Mouse (Mus musculus) thymus, postnatal 4 days (tissue): Measurements from ENCODE around the gene Cx3cl1.

Source experiments
- DNase-seq: peaks from one replicate; pipeline ENCODE4 v3.0.0; 2021

Cx3cl1 gene

DNA sequence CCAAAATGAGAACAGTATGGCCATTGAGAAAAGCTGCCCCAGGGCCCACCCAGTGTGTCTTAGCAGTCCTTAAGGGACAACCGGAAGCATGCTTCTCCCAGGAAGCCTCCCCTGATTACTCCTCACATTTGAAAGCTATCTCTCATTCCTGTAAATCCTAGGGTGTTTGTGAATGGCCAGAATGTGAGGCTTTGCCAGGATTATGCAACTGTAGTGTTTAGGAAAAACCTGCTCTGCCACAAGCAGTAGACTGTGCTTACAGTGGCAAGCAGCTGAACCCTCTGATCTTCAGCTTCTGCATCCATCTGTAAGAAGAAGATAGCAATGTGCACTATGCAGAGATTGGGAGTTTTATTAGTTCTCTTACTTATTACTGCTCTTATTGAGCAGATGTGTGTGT lies 2.8 kb downstream of the Cx3cl1 start:
- DNase-seq = no peak

DNA sequence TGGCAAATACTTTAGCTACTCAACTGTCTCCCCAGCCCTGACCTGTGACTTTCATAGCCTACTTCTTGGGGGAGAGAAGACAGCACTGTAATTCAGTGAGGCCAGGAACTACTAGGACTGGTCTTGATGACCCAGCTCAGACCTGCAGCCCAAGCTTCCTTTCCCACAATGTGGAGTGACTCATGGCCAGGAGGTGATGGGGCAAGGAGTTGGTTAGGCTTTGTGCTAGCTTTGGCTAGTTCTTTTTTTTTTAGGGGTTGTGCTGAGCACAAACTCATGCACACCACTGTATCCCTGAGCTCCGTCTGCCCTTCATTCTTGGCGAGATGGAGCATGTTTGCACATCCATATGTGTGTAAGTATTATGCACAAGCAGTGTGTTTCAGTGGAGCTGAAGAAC lies 4.5 kb downstream of the Cx3cl1 start:
- no peak for DNase-seq

DNA sequence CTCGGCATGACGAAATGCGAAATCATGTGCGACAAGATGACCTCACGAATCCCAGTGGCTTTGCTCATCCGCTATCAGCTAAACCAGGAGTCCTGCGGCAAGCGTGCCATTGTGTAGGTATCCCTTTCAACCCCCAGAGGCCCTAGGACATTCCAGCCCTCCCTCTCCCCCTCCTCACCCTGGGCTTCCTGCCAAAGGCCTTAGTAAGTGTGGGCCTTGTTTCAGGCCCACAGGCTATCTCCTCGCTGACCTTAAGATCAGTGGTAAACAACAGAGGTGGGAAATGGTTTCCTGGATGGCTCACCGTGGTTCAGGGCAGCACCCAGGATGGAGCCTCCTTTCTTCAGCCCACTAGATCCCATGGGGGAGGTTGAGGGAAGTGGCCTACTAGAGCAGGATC lies 6.2 kb downstream of the Cx3cl1 start:
- DNase-seq = no peak

DNA sequence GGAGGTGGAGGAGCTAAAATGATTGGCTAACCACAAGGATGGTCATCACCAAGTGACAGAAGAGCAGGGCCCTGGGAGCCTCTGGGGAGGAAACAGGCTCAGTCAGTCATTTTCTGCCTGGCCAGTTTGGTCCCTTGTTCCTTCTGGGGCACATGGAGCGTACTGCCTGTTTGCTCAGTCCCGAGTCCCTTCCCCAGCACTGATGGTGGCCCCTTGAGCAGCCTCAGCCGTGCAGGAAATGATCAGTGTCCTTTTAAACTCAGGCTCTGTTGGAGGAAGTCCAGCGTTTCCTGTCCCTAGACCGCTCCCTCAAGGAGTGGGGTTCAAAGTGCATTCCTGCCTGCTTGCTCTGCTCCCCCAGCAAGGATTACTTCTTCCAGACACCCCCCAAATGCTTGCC lies 6.7 kb downstream of the Cx3cl1 start:
- DNase-seq = no peak

DNA sequence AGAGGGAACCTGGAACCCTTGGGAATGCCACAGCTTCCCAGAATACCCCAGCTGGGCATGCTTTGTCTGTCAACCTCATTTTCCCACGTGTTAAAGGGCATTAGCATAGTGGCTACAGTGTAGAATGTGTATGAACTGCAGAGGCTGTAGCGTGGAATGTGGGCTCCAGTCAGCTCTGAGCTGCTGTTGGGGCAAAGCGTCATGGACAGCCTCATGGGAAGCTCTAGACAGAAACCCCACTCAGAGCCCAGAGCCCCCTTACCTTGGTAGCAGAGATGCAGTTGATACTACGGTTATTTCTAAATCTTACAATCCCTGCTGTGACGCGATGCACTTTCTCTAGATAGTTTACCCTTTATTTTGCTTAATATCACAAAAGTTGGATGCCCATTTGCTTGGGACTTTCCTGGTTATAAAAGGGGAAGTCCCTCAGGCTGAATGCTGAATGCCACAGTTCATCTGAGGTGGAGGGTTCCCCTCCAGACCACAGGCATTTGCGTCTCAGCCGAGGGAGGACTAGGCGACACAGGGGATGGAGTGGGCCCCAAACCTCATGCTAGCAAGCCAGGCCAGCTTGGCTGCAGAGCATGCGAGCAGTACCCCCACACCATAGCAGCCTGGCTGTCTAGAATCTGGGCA lies 7.2 kb downstream of the Cx3cl1 start:
- DNase-seq = no peak

DNA sequence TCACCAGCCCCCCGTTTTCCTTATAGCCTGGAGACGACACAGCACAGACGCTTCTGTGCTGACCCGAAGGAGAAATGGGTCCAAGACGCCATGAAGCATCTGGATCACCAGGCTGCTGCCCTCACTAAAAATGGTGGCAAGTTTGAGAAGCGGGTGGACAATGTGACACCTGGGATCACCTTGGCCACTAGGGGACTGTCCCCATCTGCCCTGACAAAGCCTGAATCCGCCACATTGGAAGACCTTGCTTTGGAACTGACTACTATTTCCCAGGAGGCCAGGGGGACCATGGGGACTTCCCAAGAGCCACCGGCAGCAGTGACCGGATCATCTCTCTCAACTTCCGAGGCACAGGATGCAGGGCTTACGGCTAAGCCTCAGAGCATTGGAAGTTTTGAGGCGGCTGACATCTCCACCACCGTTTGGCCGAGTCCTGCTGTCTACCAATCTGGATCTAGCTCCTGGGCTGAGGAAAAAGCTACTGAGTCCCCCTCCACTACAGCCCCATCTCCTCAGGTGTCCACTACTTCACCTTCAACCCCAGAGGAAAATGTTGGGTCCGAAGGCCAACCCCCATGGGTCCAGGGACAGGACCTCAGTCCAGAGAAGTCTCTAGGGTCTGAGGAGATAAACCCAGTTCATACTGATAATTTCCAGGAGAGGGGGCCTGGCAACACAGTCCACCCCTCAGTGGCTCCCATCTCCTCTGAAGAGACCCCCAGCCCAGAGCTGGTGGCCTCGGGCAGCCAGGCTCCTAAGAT lies 7.9 kb downstream of the Cx3cl1 start:
- DNase-seq = no peak

DNA sequence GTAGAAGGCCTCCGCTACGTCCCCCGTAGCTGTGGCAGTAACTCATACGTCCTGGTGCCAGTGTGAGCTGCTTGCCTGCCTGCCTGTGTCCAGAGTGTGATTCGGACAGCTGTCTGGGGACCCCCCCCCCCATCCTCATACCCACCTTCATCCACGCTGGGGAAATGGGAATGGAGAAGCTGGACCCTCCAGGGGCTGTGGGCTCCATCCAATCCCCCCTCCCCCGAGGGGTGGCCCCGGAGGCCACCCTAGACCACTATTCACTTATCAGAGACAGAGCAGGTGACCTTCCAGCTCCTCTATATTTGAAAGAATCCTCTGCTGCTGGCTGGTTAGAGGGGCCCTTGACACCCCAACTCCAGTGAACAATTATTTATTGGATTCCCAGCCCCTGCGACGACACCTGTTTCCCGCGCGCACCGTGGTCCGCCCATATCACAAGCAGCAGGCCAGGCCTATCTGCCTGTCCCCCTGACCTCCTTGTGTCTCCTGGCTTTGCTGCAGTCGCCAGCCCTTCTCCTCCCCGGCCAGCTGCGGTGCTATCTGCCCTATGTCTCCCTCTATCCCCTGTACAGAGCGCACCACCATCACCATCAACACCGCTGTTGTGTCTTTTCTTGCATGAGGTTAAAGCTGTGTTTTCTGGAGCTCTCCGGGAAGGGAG lies 8.8 kb downstream of the Cx3cl1 start:
- no peak for DNase-seq

DNA sequence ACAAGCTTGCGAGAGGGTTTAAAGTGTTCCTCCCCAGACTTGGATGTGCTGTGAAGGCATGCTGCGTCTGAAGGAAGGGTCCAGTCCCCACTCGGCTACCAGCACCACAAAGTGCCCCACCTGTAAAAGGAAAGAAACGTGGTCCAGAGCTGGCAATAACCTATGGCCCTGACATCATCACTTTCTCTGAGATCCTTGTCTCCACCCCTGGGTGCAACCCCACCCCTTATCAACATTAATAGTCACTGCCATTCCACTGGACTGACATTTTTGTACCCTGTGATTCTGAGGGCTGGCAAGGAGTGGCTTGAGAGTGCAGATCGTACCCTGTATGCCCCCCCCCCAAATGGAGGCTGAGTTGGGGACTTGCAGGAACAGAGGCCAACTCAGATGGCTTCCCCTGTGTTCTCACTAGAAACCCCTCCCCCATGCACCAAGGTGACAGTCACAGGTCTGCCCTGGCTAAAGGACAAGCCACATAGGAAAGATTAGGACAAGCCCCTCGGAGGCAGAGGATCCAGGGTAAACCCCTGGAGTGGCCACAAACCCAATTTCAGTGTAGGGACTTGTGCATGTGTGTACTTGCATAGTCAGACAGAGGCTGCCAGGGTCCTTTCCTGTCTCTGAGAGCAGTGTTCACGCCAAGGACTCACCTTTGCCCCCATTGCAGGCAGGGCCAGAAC lies 9.5 kb downstream of the Cx3cl1 start:
- no peak for DNase-seq

DNA sequence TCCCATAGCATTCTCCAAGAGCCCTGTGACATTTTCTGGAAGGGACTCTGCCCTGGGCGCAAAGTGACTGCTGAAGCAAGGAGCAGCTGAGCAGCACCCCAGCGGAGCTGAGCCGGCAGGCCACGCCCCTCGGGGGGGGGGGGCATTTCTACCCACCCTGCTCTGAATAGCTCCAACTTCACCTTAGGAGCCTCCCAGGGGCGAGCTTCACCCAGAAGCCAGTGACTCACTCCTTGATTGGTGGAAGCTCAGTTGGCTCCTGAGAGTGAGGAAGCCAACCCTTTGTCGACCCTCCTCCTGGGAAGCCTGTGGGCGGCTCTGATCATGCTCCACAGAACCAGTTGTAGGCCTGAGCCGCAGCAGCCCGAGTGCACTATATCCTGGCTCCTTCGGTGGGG lies 10.0 kb downstream of the Cx3cl1 start:
- no peak for DNase-seq

DNA sequence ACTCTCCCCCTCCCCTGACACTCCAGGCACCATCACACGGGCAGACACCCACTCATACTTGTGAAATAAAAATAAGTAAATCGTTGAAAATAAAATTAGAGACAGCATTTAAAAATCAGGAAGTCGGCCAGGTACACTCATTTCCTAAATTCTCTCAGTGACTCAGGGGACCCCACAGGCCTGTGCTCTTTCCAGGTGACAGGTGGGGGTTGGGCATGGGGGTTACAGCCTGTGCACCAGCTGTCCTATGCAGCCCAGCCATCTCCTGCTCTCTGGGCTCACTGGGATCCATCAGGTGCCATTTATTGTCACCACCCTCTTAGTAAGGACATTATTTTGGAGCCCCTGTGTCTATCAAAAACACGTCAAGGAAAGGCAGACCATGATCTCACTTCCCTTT lies 12.1 kb downstream of the Cx3cl1 start:
- no peak for DNase-seq

DNA sequence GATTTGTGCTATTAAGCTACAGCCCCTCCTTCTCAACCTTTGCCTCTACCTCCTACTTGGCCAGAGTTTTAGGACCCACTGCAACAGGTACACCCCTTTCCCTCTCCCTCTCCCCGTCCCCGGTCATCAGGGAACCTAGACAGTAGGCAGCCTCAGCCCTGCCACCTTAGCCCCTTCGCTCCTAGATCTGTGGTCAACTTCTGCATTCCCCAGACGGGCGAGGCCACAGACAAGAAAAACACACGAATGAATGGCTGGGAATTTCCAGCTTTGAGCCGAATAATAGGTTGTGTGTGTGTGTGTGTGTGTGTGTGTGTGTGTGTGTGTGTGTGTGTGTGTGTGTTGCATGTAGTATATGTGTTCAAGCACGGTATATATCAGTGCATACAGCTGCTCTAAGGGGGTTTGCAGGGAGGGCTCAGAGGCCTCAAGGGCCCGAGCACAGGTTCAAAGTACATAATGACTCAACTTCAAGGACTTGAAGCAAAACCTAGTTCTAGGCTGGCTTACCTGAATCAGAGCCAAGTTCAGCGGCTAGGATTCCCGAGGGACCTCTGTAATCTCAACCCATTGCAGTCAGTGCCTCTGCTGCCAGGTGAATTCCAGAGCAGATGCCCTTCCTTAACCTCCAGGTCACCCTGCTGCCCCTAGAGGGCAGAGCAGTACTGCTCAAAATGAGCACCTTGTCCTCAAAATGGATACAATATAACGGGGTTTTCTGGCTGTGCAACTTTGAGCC lies 13.6 kb downstream of the Cx3cl1 start:
- peak; percentile 67 for DNase-seq

DNA sequence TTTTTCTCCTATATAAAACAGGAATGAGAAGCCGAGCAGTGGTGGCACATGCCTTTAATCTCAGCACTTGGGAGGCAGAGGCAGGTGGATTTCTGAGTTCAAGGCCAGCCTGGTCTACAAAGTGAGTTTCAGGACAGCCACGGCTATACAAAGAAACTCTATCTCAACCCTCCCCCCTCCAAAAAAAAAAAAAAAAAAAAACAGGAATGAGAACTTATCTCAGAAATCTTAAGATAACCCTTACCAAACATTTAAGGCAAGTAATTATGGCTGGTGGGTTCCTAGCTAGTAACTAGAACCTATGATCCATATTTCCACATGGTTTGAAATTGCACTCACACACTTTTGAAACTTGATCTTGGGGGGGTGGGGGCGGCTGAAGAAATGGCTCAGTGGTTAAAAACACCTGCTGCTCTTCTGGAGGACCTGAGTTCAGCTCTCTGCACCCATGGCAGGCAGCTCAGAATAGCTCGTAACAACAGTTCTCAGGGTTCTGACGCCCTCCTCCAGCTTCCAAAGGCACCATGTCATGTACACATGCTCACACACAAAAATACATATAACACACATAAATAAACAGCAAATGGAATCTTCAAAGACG lies 14.3 kb downstream of the Cx3cl1 start:
- DNase-seq = no peak

DNA sequence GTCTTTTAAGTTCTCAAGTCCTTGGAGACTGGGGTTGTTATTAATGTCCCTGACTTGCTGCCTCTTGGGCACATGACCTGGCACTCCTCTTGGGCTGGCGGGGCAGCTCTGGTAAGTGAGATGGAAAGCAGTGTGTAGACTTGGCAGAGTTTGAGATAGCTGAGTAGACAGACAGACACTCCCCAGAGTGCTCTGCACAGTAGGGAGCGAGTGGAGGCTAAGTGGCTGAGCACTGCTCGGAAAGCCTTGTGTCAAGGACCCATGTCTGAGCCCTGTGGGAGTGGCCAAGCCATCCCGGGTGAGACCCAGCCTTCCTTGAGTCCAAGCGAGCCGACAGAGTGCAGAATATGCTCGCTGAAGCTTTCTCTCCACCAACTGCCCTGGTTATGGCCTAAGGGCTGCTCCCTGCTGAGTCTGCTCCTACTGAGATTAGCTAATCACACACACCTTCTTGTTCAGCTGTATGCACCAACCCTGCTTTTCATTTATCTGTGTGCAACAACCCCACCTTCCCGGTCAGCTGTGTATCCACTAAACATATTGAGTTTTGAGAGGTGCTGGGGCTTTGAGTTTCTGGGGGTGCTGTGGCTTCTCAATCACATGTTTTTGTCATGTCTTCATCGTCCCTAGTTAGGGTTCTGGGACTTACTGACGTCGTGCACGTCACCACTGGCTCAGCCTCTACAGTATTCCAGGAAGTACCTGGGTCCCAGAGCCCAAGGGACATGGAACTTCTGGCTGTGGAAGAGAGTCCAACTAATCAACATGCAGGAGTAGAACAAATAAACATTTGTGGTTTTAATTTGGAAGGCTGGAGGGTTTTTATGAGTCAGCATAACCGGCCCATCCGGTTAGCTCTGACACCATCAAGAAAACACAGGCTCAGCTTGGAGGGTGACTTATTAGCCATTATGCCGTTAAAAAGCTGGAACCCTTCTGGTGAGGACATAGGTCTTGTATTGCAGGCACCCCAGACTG lies 16.0 kb downstream of the Cx3cl1 start:
- no peak for DNase-seq

DNA sequence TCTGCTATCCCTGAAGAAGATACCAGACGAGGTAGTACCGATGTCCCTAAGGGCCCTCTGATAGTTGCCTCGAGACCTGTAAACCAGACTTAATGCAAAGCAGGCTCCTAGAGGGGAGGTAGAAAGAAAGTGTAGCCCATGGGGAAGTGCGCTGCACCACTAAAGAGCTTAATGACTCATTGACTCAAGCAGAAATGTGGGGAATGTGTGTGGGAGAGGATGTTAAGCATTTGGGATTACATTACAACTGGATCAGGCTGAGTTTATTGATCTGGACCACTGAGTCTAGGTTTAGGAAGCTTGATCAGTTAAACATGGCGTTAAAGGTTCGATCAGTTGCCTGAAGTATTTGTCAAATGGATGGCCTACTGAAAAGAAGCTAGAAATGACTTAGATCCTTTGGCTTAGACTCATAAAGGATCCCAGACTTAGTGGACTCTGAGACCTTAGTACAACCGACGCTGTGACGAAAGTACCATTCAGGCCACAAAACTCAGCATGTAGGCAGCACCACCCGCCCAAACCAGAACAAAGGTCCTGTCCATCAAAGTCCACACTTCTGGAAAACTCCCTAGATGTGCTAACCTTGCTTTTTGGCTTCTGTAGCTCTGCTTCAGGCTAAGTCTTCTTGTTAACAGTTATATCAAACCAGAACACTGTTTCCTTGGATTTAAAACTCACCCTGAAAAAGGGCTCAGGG lies 17.6 kb downstream of the Cx3cl1 start:
- DNase-seq = no peak

DNA sequence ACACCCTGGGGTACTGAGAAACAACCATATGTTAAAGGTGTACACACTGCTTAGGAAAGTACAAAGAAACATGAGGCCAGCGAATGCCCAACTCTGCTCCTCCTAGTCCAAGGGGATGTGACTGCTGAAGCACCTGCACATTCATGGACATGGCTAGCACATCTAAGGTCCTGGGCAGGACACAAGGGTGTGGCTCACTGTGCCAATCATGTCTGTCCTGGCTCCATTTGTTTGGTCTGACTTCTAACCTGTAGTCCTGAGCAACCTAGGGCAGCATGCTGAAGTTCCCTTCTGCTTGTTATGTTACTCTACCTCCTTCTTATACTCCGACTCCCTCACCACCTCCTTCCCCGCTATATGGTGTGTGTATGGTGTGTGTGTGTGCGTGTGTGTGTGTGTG lies 22.6 kb downstream of the Cx3cl1 start:
- no peak for DNase-seq

DNA sequence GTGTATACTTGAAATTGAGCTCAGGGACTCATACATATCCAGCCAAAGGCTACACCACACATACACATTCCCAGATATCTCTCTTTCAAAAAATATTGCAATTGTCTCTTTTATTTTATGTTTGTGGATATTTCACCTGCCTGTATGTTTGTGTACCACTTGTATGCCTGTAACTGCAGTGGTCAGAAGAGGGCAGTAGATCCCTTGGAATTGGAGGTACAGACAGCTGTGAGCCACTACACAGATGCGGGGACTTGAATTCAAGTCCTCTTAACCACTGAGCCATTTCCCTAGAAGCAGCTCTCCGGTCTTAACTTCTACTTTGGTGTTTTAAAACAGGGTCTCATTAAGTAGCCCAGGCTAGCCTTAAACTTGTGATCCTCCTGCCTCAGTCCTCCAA lies 23.0 kb downstream of the Cx3cl1 start:
- DNase-seq = no peak

DNA sequence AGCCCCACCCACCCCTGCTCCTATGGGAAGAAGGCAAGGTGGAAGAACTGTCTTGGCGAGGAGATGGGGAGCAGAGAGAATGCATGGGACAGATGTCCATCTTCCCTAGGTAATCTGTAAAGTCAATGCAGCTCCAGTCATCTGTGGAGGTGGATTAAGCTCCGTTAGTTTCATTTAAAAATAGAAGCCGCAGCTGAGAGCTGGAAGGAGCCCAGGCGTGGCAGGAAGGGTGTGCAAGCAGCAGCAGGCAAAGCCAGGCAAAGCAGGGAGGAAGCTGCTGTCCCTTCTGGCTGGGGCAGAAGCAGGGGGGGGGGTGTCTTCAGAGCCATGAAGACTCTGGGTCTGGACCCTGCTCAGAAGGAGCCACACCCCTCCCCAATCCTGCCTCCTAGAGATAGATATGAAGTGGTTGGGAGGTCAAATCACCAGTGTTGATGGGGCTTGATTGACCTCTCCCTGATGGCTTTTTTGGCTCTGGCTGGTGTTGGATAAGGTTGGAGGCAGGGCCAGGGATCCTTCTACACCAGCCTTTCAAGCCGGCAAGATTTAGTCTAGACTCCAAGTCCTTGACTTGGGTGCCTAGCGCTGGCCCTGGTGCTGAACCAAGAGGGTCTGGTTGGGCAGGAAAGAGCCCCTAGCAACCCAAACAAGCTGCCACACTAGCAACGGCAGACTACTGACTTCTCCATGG lies 28.6 kb downstream of the Cx3cl1 start:
- peak; percentile 66 for DNase-seq

DNA sequence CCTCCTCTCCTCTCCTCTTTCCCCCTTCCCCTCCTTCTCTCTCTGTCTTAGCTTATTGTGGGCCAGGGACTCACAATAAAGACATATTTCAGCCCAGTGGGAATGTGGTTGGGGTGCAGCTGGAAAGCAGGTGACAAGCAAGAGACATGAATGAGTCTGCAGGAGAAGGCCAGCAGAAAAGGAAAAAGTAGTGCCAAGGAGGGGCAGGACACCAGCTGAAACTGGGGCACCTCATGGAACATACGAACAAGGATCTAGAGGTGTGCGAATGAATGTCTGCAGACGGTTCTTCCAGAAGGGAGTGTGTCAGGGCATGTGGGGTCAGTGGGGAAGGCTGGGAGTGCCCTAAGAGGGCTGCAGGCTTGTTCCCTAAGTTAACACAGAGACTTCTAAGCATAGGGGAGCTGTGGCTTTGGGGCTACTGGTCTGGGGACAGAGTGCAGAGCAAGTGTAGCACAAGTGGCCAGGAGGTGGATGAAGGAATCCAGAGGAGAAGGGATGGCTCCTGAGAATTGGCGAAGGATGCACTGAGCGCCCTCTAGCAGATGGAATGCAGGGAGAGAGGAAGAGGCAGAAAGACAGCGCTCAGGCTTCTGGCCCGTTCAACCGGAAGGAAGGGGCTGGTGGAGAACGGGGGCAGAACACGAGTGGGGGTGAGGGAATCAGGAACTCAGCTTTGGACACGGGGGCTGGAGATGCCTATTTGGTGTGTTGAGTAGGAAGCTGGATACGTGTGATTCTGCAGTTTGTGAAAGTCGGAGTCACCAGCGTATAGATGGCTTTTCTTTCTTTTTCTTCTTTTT lies 29.7 kb downstream of the Cx3cl1 start:
- DNase-seq = no peak

DNA sequence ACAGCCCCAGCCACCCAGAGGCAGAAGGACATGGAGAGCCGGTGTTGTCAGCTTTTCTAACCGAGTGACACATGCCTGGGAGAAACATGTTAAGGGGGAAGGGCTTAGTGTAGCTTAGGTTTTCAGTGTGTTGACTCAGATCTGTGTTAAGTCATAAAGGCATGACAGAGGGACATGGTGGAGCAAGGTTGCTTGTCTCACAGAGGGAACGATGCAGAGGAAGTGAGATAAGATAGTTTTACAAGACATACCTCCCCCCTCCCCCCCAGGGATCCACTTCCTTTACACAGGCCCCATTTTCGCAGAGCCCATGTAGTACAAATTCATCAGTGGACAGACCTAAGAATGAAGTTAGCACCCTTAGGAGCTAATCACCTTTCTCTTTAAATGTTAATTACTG lies 30.6 kb downstream of the Cx3cl1 start:
- no peak for DNase-seq
